Mouse (Mus musculus): ENCODE results near the gene D6Wsu163e. TPM values are rescaled to one million over a fixed set of nuclear protein-coding genes. Genes with fewer than 3 reads are reported as not detected.

D6Wsu163e gene
- polyA plus RNA-seq, 1 experiment, result 12.2 TPM

DNA sequence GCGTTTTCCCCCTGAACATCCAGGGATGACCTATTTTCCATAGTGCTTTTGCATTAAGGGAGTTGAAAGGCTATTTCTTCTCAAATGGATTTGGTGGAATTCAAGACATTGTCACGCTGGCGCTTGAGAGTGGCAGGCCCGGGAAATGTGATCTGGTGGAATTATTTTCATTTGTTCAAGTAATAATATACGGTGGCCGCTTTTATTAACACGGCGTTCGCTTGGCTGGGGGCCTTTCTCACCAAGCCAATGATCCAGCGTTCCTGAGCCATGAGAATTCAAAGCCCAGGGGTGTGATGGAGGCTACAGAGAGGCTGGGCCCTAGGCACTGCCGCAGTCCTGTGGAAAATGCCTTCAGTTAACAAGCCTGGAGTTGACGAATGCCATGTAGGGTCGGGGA, 80.7 kb downstream of the D6Wsu163e start:
- peaks cover 20% of the 10 kb centered on the region for H3K27me3 ChIP-seq (ENCODE audit: control insufficient read depth, insufficient read depth, insufficient read length)
- H3K4me3 ChIP-seq (ENCODE audit: insufficient read depth, poor library complexity, severe bottlenecking), result no peak overlapping the region
- TF ChIP-seq MYOD1 (IDR thresholded peaks at IDR 0.05; ENCODE audit: control insufficient read depth, insufficient read length, low read depth) (no peak), CEBPB (IDR thresholded peaks at IDR 0.05; ENCODE audit: low read depth) (no peak), FOSL1 (IDR thresholded peaks at IDR 0.05; ENCODE audit: insufficient read depth, low read length, poor library complexity, severe bottlenecking) (no peak), USF1 (IDR thresholded peaks at IDR 0.05; ENCODE audit: low read depth) (no peak), MAX (IDR thresholded peaks at IDR 0.05) (no peak), MYOG (IDR thresholded peaks at IDR 0.05; ENCODE audit: control insufficient read depth, extremely low read depth, insufficient read length) (no peak), CTCF (IDR thresholded peaks at IDR 0.05; ENCODE audit: control insufficient read depth, insufficient read depth, insufficient read length) (no peak)
- H3K36me3 ChIP-seq (ENCODE audit: control insufficient read depth, insufficient read depth), result no peaks in the 10 kb centered on the region
- no peaks in the 10 kb centered on the region for H3K79me2 ChIP-seq (ENCODE audit: control insufficient read depth, insufficient read depth)
- H3ac ChIP-seq (ENCODE audit: control insufficient read depth, insufficient read length, low read depth), result no peak overlapping the region
- no peaks in the 10 kb centered on the region for H3K79me3 ChIP-seq (ENCODE audit: low read depth)

DNA sequence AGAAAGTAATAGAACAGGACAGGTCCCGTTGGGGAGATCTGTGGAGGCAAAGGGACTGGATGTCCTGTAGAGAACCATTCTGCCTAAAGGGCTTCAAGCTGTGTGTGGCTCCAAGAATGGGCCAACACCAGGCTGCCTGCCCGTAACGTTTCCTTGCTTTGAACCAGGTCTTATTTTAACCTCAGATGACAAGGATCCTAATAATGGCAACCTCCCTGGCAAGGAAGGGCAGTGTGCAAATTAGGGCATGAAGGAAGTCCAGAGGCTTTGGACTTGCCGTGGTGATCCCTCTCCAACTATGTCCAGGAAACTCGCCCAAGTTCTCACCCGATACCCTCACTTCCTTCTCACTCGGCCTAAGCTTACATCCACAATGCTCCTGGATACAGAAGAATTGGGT, 85.1 kb downstream of the D6Wsu163e start:
- H3K79me3 ChIP-seq (ENCODE audit: low read depth), result no peaks in the 10 kb centered on the region

More for the DNA sequence above, 85.1 kb downstream of the D6Wsu163e start:
- no peaks in the 10 kb centered on the region for H3K36me3 ChIP-seq (ENCODE audit: control insufficient read depth, insufficient read depth)
- no peak overlapping the region for H3ac ChIP-seq (ENCODE audit: control insufficient read depth, insufficient read length, low read depth)
- H3K27me3 ChIP-seq (ENCODE audit: control insufficient read depth, insufficient read depth, insufficient read length), result peaks cover 31% of the 10 kb centered on the region
- TF ChIP-seq FOSL1 (IDR thresholded peaks at IDR 0.05; ENCODE audit: insufficient read depth, low read length, poor library complexity, severe bottlenecking), result no peak
- TF ChIP-seq CEBPB (IDR thresholded peaks at IDR 0.05; ENCODE audit: low read depth), result no peak
- TF ChIP-seq MYOG (IDR thresholded peaks at IDR 0.05; ENCODE audit: control insufficient read depth, extremely low read depth, insufficient read length), result no peak
- TF ChIP-seq MYOD1 (IDR thresholded peaks at IDR 0.05; ENCODE audit: control insufficient read depth, insufficient read length, low read depth), result no peak
- no peak for TF ChIP-seq CTCF (IDR thresholded peaks at IDR 0.05; ENCODE audit: control insufficient read depth, insufficient read depth, insufficient read length)
- no peak for TF ChIP-seq USF1 (IDR thresholded peaks at IDR 0.05; ENCODE audit: low read depth)
- TF ChIP-seq MAX (IDR thresholded peaks at IDR 0.05), result no peak
- no peaks in the 10 kb centered on the region for H3K79me2 ChIP-seq (ENCODE audit: control insufficient read depth, insufficient read depth)
- no peak overlapping the region for H3K4me3 ChIP-seq (ENCODE audit: insufficient read depth, poor library complexity, severe bottlenecking)

Other genes with a start within 250 kb of the D6Wsu163e start
- gene Kcna6, start 199.3 kb upstream of the D6Wsu163e start, polyA plus RNA-seq (2012; fragmentation: generic; extraction: Trizol), result 0.01 TPM
- 140 TPM for gene Ndufa9, start 90.8 kb upstream of the D6Wsu163e start, polyA plus RNA-seq (2012; fragmentation: generic; extraction: Trizol)
- not detected for gene Akap3, start 86.9 kb upstream of the D6Wsu163e start, polyA plus RNA-seq (2012; fragmentation: generic; extraction: Trizol)
- 0.09 TPM for gene Dyrk4, start 18.1 kb upstream of the D6Wsu163e start, polyA plus RNA-seq (2012; fragmentation: generic; extraction: Trizol)
- 10.5 TPM for gene Rad51ap1, start 375 bp upstream of the D6Wsu163e start, polyA plus RNA-seq (2012; fragmentation: generic; extraction: Trizol)
- not detected for gene Fgf6, start 75.6 kb downstream of the D6Wsu163e start, polyA plus RNA-seq (2012; fragmentation: generic; extraction: Trizol)
- not detected for gene Fgf23, start 132.9 kb downstream of the D6Wsu163e start, polyA plus RNA-seq (2012; fragmentation: generic; extraction: Trizol)
- gene Tigar, start 169.6 kb downstream of the D6Wsu163e start, polyA plus RNA-seq (2012; fragmentation: generic; extraction: Trizol), result 8.1 TPM
- gene Ccnd2, start 212.2 kb downstream of the D6Wsu163e start, polyA plus RNA-seq (2012; fragmentation: generic; extraction: Trizol), result 2.8 TPM

Data from C2C12 (cell line).